Mouse (Mus musculus) myocyte (in vitro differentiated cells): ENCODE results near the gene Pced1a. TPM values are rescaled to one million over a fixed set of nuclear protein-coding genes. Genes with fewer than 3 reads are reported as not detected.

Experiments
- H3K27me3 ChIP-seq: one replicate; pipeline ENCODE4 v1.6.1; 2011; ENCODE audit not compliant: control insufficient read depth, insufficient read depth, insufficient read length
- H3K36me3 ChIP-seq: one replicate; pipeline ENCODE4 v1.6.1; 2011; ENCODE audit not compliant: control insufficient read depth, insufficient read depth
- H3K4me2 ChIP-seq: one replicate; pipeline ENCODE4 v1.6.1; 2011; ENCODE audit warnings: low read depth, control low read depth
- H3K4me3 ChIP-seq: one replicate; pipeline ENCODE4 v1.5.1; 2011; ENCODE audit warnings: mild to moderate bottlenecking, control low read depth, moderate library complexity
- H3K79me2 ChIP-seq: one replicate; pipeline ENCODE4 v1.6.1; 2011; ENCODE audit not compliant: control insufficient read depth, insufficient read depth
- H3ac ChIP-seq: one replicate; pipeline ENCODE4 v1.6.1; 2011; ENCODE audit not compliant: control insufficient read depth, insufficient read length
- CEBPB ChIP-seq: IDR thresholded peaks from 2 replicates; pipeline ENCODE4 v1.6.1; 2011; ENCODE audit warnings: mild to moderate bottlenecking, moderate library complexity; ENCODE audit not compliant: poor library complexity, insufficient read depth, severe bottlenecking
- E2F4 ChIP-seq: IDR thresholded peaks from one replicate; pipeline ENCODE4 v1.6.1; 2011; ENCODE audit warnings: mild to moderate bottlenecking, control low read depth, moderate library complexity; ENCODE audit not compliant: insufficient read depth
- MAX ChIP-seq: IDR thresholded peaks from one replicate; pipeline ENCODE4 v1.6.1; 2011; ENCODE audit warnings: low read depth, mild to moderate bottlenecking, control low read depth
- MYOD1 ChIP-seq, 3 experiments: IDR thresholded peaks; one replicate each; pipeline ENCODE4 v1.6.1; 2011; ENCODE audit warnings: control low read depth in 2 of 3, low read depth in 2 of 3, mild to moderate bottlenecking in 2 of 3, moderate library complexity in 1 of 3; ENCODE audit not compliant: insufficient read length in 2 of 3, control insufficient read depth in 1 of 3
- MYOG ChIP-seq, 3 experiments: IDR thresholded peaks; one replicate each; pipeline ENCODE4 v1.6.1; 2011; ENCODE audit warnings: control low read depth in 2 of 3, low read depth in 2 of 3, mild to moderate bottlenecking in 2 of 3; ENCODE audit not compliant: insufficient read length in 2 of 3, control insufficient read depth in 1 of 3, insufficient read depth in 1 of 3
- POLR2A ChIP-seq: IDR thresholded peaks from one replicate; pipeline ENCODE4 v1.6.1; 2011; ENCODE audit warnings: low read depth, mild to moderate bottlenecking, control low read depth, moderate library complexity; ENCODE audit not compliant: insufficient read length
- POLR2AphosphoS2 ChIP-seq: IDR thresholded peaks from one replicate; pipeline ENCODE4 v1.6.1; 2011; ENCODE audit warnings: low read depth, control low read depth; ENCODE audit not compliant: insufficient read length
- REST ChIP-seq: IDR thresholded peaks from one replicate; pipeline ENCODE4 v1.6.1; 2011; ENCODE audit warnings: mild to moderate bottlenecking, control low read depth, moderate library complexity; ENCODE audit not compliant: insufficient read depth, insufficient read length
- SRF ChIP-seq: IDR thresholded peaks from one replicate; pipeline ENCODE4 v1.6.1; 2011; ENCODE audit warnings: low read depth; ENCODE audit not compliant: control insufficient read depth, insufficient read length
- TCF12 ChIP-seq: IDR thresholded peaks from one replicate; pipeline ENCODE4 v1.6.1; 2011; ENCODE audit warnings: mild to moderate bottlenecking, control low read depth; ENCODE audit not compliant: poor library complexity, insufficient read depth, severe bottlenecking
- TCF3 ChIP-seq: IDR thresholded peaks from one replicate; pipeline ENCODE4 v1.6.1; 2011; ENCODE audit warnings: low read depth, control low read depth; ENCODE audit not compliant: insufficient read length
- USF1 ChIP-seq: IDR thresholded peaks from one replicate; pipeline ENCODE4 v1.6.1; 2011; ENCODE audit warnings: low read depth, mild to moderate bottlenecking, control low read depth, moderate library complexity
- polyA plus RNA-seq: library from polyadenylated mRNA; unstranded; fragments of >200 nt; fragmentation: generic; extraction: Trizol; gene quantifications from one replicate; pipeline ENCODE4 v1.2.1, GENCODE M21; 2012; ENCODE audit warnings: missing spikeins

Pced1a gene
- polyA plus RNA-seq, 1 experiment = 10.9 TPM

GRCm38 (mm10) chr2:130423397-130424125 lies 940 bp downstream of the Pced1a start:
- TF ChIP-seq MAX (no peak), POLR2AphosphoS2 (peak; percentile 8), TCF3 (no peak), E2F4 (no peak), TCF12 (no peak), MYOG (IDR thresholded peaks at IDR 0.05; ENCODE audit: control insufficient read depth in 1 of 3, insufficient read depth in 1 of 3, insufficient read length in 2 of 3, low read depth in 2 of 3) (peak in 1 of 3 experiments; percentile 23), USF1 (no peak), SRF (no peak)

GRCm38 (mm10) chr2:130421781-130422620 lies 2.5 kb downstream of the Pced1a start:
- H3K36me3 ChIP-seq = no peaks in the 10 kb centered on the region

More at GRCm38 (mm10) chr2:130423397-130424125, 940 bp downstream of the Pced1a start:
- Histone ChIP-seq H3K4me2 (peak overlapping the region; percentile 84), H3K4me3 (peak overlapping the region; percentile 99), H3K27me3 (no peaks in the 10 kb centered on the region), H3ac (peak overlapping the region; percentile 44), H3K36me3 (no peaks in the 10 kb centered on the region), H3K79me2 (peaks cover 41% of the 10 kb centered on the region)

GRCm38 (mm10) chr2:130414094-130414856 lies 10.2 kb downstream of the Pced1a start:
- Histone ChIP-seq H3K4me2 (no peak overlapping the region), H3K4me3 (no peak overlapping the region), H3K27me3 (no peaks in the 10 kb centered on the region), H3K36me3 (no peaks in the 10 kb centered on the region), H3ac (no peak overlapping the region), H3K79me2 (no peaks in the 10 kb centered on the region)
- TF ChIP-seq MYOD1 (IDR thresholded peaks at IDR 0.05; ENCODE audit: control insufficient read depth in 1 of 3, insufficient read length in 2 of 3, low read depth in 2 of 3) (no peak), TCF3 (no peak), SRF (no peak), USF1 (no peak), POLR2AphosphoS2 (no peak), MYOG (IDR thresholded peaks at IDR 0.05; ENCODE audit: control insufficient read depth in 1 of 3, insufficient read depth in 1 of 3, insufficient read length in 2 of 3, low read depth in 2 of 3) (no peak), E2F4 (no peak), TCF12 (no peak), POLR2A (no peak), MAX (no peak), REST (no peak), CEBPB (no peak)

More at GRCm38 (mm10) chr2:130421781-130422620, 2.5 kb downstream of the Pced1a start:
- Histone ChIP-seq H3ac (no peak overlapping the region), H3K4me3 (no peak overlapping the region), H3K79me2 (peaks cover 29% of the 10 kb centered on the region), H3K4me2 (no peak overlapping the region), H3K27me3 (no peaks in the 10 kb centered on the region)
- TF ChIP-seq TCF12 (no peak), TCF3 (no peak), POLR2A (no peak), CEBPB (no peak), E2F4 (no peak), MYOD1 (IDR thresholded peaks at IDR 0.05; ENCODE audit: control insufficient read depth in 1 of 3, insufficient read length in 2 of 3, low read depth in 2 of 3) (no peak)

GRCm38 (mm10) chr2:130412775-130413174 lies 11.7 kb downstream of the Pced1a start:
- H3K79me2 ChIP-seq = no peaks in the 10 kb centered on the region
- no peak overlapping the region for H3ac ChIP-seq
- no peak for TF ChIP-seq E2F4
- no peak for TF ChIP-seq POLR2AphosphoS2
- TF ChIP-seq MYOG (IDR thresholded peaks at IDR 0.05; ENCODE audit: control insufficient read depth in 1 of 3, insufficient read depth in 1 of 3, insufficient read length in 2 of 3, low read depth in 2 of 3) = no peak
- no peak for TF ChIP-seq REST
- TF ChIP-seq TCF3 = no peak
- no peak overlapping the region for H3K4me3 ChIP-seq
- no peak overlapping the region for H3K4me2 ChIP-seq
- H3K27me3 ChIP-seq = no peaks in the 10 kb centered on the region
- no peaks in the 10 kb centered on the region for H3K36me3 ChIP-seq
